Mouse (Mus musculus) midbrain, embryonic 13.5 days (tissue): ENCODE measurements around the gene Tmem175. TPM values are rescaled to one million over a fixed set of nuclear protein-coding genes. Genes with fewer than 3 reads are reported as not detected.

Experiments used
- ATAC-seq: fragments of 200-750 bp; cut with Nextera tagmentation; 2 replicates; pipeline ENCODE4 v1.8.0; 2017; ENCODE audit warnings: mild to moderate bottlenecking, moderate TSS enrichment, moderate library complexity
- H3K27ac ChIP-seq: fragments of 300-500 bp; sonication (generic); 2 replicates; pipeline ENCODE4 v1.5.1; 2015; ENCODE audit warnings: inconsistent platforms, mild to moderate bottlenecking, moderate library complexity
- H3K27me3 ChIP-seq: fragments of 300-500 bp; sonication (generic); 2 replicates; pipeline ENCODE4 v1.6.1; 2015; ENCODE audit warnings: mild to moderate bottlenecking, inconsistent platforms
- H3K36me3 ChIP-seq: fragments of 300-500 bp; sonication (generic); 2 replicates; pipeline ENCODE4 v1.6.1; 2015; ENCODE audit warnings: mild to moderate bottlenecking, inconsistent platforms
- H3K4me1 ChIP-seq: fragments of 300-500 bp; sonication (generic); replicated peaks from 2 replicates; pipeline ENCODE4 v1.6.1; 2015; ENCODE audit warnings: inconsistent platforms
- H3K4me2 ChIP-seq: fragments of 300-500 bp; sonication (generic); replicated peaks from 2 replicates; pipeline ENCODE4 v1.6.1; 2015; ENCODE audit warnings: moderate library complexity, mild to moderate bottlenecking, inconsistent platforms
- H3K4me3 ChIP-seq: fragments of 300-500 bp; sonication (generic); replicated peaks from 2 replicates; pipeline ENCODE4 v1.5.1; 2015; ENCODE audit warnings: mild to moderate bottlenecking, inconsistent platforms
- H3K9ac ChIP-seq: fragments of 300-500 bp; sonication (generic); replicated peaks from 2 replicates; pipeline ENCODE4 v1.6.1; 2015; ENCODE audit warnings: mild to moderate bottlenecking, inconsistent platforms
- H3K9me3 ChIP-seq: fragments of 300-500 bp; sonication (generic); 2 replicates; pipeline ENCODE4 v1.6.1; 2016; ENCODE audit warnings: mild to moderate bottlenecking, inconsistent platforms
- WGBS: fragments of 180-500 bp; shearing (Covaris S2); methylation state at CpG from one replicate; pipeline ENCODE4 v1.1.7; 2015; 5-methylcytosine and 5-hydroxymethylcytosine counted together
- polyA plus RNA-seq: library from polyadenylated mRNA; unstranded; fragments of >200 nt; fragmentation: Nextera tagmentation; extraction: Ambion mirVana; gene quantifications from 2 replicates; pipeline ENCODE4 v1.2.1, GENCODE M21; 2015

The Tmem175 gene
- polyA plus RNA-seq, 1 experiment from 2014 or later: 23.7 TPM

DNA sequence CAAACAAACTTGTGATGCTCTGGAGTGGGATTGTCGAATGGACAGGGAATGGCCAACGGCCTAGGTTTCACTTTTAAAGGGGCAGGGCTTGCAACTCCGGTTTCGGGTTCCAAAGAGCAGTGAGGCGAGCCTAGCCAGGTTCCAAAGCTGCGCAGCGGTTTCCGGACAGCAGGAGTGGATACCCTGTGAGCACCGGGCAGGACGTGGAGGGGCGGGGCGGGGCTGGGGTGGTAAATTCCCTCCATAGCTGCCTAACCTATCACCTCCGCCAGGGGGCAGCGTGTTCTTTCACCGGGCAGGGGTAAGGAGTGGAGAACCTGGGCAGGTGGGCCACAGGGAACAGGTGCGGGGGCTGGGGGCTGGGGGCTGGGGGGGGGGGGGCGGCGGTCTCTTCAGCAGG lies 62.7 kb downstream of the Tmem175 start, which contains the start of gene Fgfrl1:
Fgfrl1 (plus strand) TSS at position 112 of the 400 bp plus-strand sequence.
- peak within 1 kb of the TSS; percentile 80 for H3K4me3 ChIP-seq
- peak within 1 kb of the TSS; percentile 96 for H3K4me2 ChIP-seq
- 5% methylated on average over 18 of the region's 18 CpGs for WGBS
- H3K9ac ChIP-seq: 0 out of 2 replicates have a peak within 1 kb of the TSS, but pooled peaks have one; percentile 23
- H3K36me3 ChIP-seq: no peaks in the 10 kb centered on the region
- peaks cover 28% of the 10 kb centered on the region for H3K4me1 ChIP-seq
- no peaks in the 10 kb centered on the region for H3K9me3 ChIP-seq
- H3K27ac ChIP-seq: no peak within 1 kb of the TSS
- H3K27me3 ChIP-seq: peaks cover 24% of the 10 kb centered on the region
- no peak for ATAC-seq

DNA sequence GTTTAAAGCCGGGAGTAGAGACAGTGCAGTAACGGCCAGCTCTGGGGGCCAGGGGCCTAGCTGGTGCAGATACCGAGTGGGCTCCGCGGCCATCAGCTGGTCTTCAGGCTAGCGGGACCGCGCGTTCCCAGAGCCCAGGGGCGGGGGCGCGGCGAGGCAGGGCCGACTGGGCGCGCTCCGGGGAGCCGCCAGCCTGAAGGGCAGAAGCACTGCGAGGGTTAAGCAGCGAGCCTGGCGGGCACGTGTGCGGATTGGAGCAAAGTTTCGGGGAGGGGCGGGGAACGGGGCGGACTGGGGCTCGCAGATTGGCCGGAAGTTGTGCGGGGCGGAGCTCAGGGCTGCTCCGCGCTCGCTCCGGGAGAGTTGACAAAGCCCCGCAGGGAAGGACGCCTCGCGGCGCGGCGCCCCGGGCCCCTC lies 64.3 kb downstream of the Tmem175 start:
- Histone ChIP-seq H3K9ac (peak overlapping the region; percentile 67), H3K4me1 (peaks cover 34% of the 10 kb centered on the region), H3K4me3 (peak overlapping the region; percentile 80), H3K4me2 (peak overlapping the region; percentile 96), H3K36me3 (no peaks in the 10 kb centered on the region), H3K9me3 (no peaks in the 10 kb centered on the region), H3K27me3 (peaks cover 24% of the 10 kb centered on the region), H3K27ac (no peak overlapping the region)
- ATAC-seq: peak; percentile 95
- under 1% methylated on average over 34 of the region's 43 CpGs for WGBS

DNA sequence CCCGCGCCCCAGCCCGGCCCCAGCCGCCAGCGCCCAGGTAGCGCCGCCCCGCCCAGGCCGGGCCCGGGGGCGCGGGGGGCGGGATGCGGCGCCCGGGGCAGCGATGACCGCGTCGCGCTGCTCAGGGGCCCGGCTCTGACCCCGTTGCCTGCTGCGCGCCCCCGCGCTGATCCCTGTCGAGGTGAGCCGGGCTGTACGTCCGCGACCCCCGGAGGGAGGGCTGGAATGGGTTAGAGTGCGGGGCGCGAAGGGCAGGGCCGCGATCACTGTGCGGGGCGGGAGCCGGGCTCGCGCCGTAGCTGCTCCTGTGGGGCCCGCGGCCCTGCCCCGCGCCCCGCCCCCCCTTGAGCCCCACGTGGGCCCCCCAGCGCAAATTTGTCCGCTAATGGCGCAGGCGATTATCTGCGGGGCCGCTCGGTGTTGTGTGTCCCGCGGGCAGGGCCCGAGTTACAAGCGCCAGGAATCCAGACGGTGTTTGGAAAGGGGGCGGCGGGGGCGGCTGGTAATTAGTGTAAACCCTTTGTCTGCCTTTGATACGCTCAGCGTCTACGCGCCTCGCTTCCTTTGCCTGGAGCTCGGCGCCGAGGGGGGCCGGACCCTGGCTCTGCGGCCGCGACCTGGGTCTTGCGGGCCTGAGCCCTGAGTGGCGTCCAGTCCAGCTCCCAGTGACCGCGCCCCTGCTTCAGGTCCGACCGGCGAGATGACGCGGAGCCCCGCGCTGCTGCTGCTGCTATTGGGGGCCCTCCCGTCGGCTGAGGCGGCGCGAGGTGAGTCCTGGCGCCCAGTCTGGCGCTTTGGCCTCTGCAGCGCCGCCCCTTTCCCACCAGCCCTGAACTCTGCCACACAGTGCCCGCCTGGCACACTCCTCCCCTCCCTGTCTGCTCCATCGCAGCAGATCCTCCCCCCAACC lies 65.0 kb downstream of the Tmem175 start:
- H3K9ac ChIP-seq: peak overlapping the region; percentile 67
- peak overlapping the region; percentile 96 for H3K4me2 ChIP-seq
- H3K9me3 ChIP-seq: no peaks in the 10 kb centered on the region
- H3K27me3 ChIP-seq: peaks cover 24% of the 10 kb centered on the region
- ATAC-seq: peak; percentile 66
- H3K4me1 ChIP-seq: peaks cover 31% of the 10 kb centered on the region
- H3K36me3 ChIP-seq: no peaks in the 10 kb centered on the region
- peak overlapping the region; percentile 80 for H3K4me3 ChIP-seq
- H3K27ac ChIP-seq: no peak overlapping the region
- under 1% methylated on average over 69 of the region's 99 CpGs for WGBS

DNA sequence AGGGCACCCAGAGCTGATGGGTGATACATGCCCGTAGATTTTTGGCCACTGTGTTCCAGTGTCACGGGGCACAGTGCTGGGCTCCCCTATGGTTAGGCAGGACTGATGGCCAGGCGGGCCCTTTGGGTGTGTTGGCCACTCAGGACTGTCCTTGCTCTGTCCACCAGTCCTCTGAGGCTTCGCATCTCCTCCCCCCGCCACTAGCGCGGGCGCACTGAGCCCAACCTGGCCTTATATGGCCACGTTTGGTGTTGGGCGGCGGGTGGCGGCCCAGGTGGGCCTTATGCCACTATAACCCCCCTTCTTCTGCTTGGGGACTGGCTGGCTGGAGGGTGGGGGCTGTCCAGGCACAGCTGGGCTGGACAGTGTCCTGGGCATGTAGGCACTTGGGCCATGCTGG lies 66.3 kb downstream of the Tmem175 start:
- H3K4me1 ChIP-seq: peaks cover 34% of the 10 kb centered on the region
- no peak for ATAC-seq
- no peaks in the 10 kb centered on the region for H3K9me3 ChIP-seq
- peaks cover 24% of the 10 kb centered on the region for H3K27me3 ChIP-seq
- no peak overlapping the region for H3K4me2 ChIP-seq
- H3K9ac ChIP-seq: no peak overlapping the region
- WGBS: 92% methylated on average over 12 of the region's 12 CpGs
- no peaks in the 10 kb centered on the region for H3K36me3 ChIP-seq
- H3K27ac ChIP-seq: no peak overlapping the region
- no peak overlapping the region for H3K4me3 ChIP-seq

DNA sequence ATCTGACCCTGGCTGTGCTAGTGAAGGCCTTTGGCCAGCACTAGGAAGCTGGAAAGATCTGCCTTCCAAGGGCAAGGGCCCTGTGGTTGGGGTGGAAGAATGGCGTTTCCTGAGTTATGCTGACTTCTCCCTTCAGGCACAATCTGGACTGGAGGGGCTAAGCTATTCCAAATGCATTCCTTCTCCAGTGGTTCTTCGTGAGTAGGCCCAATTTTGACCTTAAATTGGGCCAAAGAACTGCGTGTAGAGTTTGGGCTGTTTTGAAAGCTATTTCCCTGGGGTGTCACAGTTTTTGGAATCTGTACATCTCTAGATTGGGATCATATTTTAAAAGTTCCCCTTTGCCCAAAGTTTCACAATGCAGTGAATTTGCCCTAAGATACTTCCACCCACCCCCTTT lies 67.0 kb downstream of the Tmem175 start:
- no peak overlapping the region for H3K4me3 ChIP-seq
- 86% methylated on average over 3 of the region's 3 CpGs for WGBS
- peaks cover 22% of the 10 kb centered on the region for H3K27me3 ChIP-seq
- no peak overlapping the region for H3K9ac ChIP-seq
- peaks cover 34% of the 10 kb centered on the region for H3K4me1 ChIP-seq
- H3K36me3 ChIP-seq: no peaks in the 10 kb centered on the region
- H3K9me3 ChIP-seq: no peaks in the 10 kb centered on the region
- H3K27ac ChIP-seq: no peak overlapping the region
- H3K4me2 ChIP-seq: no peak overlapping the region
- no peak for ATAC-seq

DNA sequence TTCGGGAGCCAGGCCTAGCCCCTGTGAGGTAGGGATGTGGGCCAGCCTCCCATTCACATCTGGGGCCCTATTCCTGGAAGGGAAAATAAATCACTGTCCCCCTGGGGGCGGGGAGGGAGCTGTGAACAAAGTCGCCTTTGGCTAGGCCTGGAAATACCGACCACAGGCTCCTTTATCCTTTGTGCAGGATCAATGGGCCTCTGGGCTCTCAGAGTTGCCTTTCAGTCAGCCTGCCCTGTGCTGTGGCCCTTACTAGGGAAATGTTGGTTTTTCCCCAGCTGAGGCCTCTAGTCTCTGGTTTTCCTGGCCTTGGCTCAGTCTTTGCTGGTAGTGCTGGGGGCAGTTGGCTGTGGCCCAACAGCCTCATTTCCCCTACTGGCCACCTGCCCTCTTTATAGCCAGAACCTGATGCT lies 67.8 kb downstream of the Tmem175 start:
- H3K4me3 ChIP-seq: no peak overlapping the region
- peak overlapping the region; percentile 22; the same call in 1 of the 2 replicates for H3K27ac ChIP-seq
- H3K4me1 ChIP-seq: peaks cover 31% of the 10 kb centered on the region
- peaks cover 14% of the 10 kb centered on the region for H3K27me3 ChIP-seq
- H3K36me3 ChIP-seq: no peaks in the 10 kb centered on the region
- no peaks in the 10 kb centered on the region for H3K9me3 ChIP-seq
- no peak for ATAC-seq
- no peak overlapping the region for H3K4me2 ChIP-seq
- WGBS: 10% methylated on average over 4 of the region's 4 CpGs
- no peak overlapping the region for H3K9ac ChIP-seq

Other genes with a start within 250 kb of the Tmem175 start
- 0.17 and 0.48 TPM in 2 replicates for gene Pde6b, start 241.4 kb upstream of the Tmem175 start, polyA plus RNA-seq
- gene Atp5k, start 195.3 kb upstream of the Tmem175 start, polyA plus RNA-seq: 433 and 451 TPM in 2 replicates
- gene Mfsd7a, start 180.9 kb upstream of the Tmem175 start, polyA plus RNA-seq: 0.10 TPM in 1 of 2 replicates, not detected in the other
- gene Pcgf3, start 168.5 kb upstream of the Tmem175 start, polyA plus RNA-seq: 31.7 and 35.4 TPM in 2 replicates
- 31.6 and 33.5 TPM in 2 replicates for gene Cplx1, start 79.7 kb upstream of the Tmem175 start, polyA plus RNA-seq
- gene Gak, start within 50 bp of the Tmem175 start, polyA plus RNA-seq: 50.3 and 51.7 TPM in 2 replicates
- 10.6 and 10.7 TPM in 2 replicates for gene Idua, start 30.6 kb downstream of the Tmem175 start, polyA plus RNA-seq
- gene Dgkq, start 39.9 kb downstream of the Tmem175 start, polyA plus RNA-seq: 23.7 and 26.6 TPM in 2 replicates
- gene Slc26a1, start 45.8 kb downstream of the Tmem175 start, polyA plus RNA-seq: 1.7 and 2.6 TPM in 2 replicates
- 4.0 and 5.3 TPM in 2 replicates for gene Fgfrl1, start 62.6 kb downstream of the Tmem175 start, polyA plus RNA-seq
- gene Rnf212, start 145.2 kb downstream of the Tmem175 start, polyA plus RNA-seq: not detected in 2 replicates
- gene Tmed11, start 165.6 kb downstream of the Tmem175 start, polyA plus RNA-seq: not detected in 2 replicates
- not detected in 2 replicates for gene Vmn2r8, start 179.1 kb downstream of the Tmem175 start, polyA plus RNA-seq
- gene Vmn2r9, start 222.8 kb downstream of the Tmem175 start, polyA plus RNA-seq: not detected in 2 replicates